Mouse (Mus musculus) embryonic facial prominence, embryonic 11.5 days (tissue): ENCODE results near the gene Papln. TPM values are rescaled to one million over a fixed set of nuclear protein-coding genes. Genes with fewer than 3 reads are reported as not detected.

Experiments used
- ATAC-seq: fragments of 200-750 bp; cut with Nextera tagmentation; replicated peaks from 2 replicates; pipeline ENCODE4 v1.8.0; 2017; ENCODE audit warnings: low read depth; ENCODE audit not compliant: insufficient number of reproducible peaks, low FRiP score, low TSS enrichment
- DNase-seq: peaks from one replicate; pipeline ENCODE4 v3.0.0-alpha.2; 2015; ENCODE audit warnings: low spot score
- H3K27ac ChIP-seq: fragments of 300-500 bp; sonication (generic); replicated peaks from 2 replicates; pipeline ENCODE4 v1.5.1; 2014; ENCODE audit warnings: mild to moderate bottlenecking, low read depth, low read length, control low read depth
- H3K27me3 ChIP-seq: fragments of 300-500 bp; sonication (generic); 2 replicates; pipeline ENCODE4 v1.6.1; 2014; ENCODE audit warnings: mild to moderate bottlenecking, low read length, moderate library complexity, mixed read lengths; ENCODE audit not compliant: control insufficient read depth, insufficient read depth
- H3K36me3 ChIP-seq: fragments of 300-500 bp; sonication (generic); replicated peaks from 2 replicates; pipeline ENCODE4 v1.6.1; 2014; ENCODE audit warnings: low read depth, mild to moderate bottlenecking, low read length, moderate library complexity, mixed read lengths; ENCODE audit not compliant: control insufficient read depth, insufficient read depth
- H3K4me1 ChIP-seq: fragments of 300-500 bp; sonication (generic); 2 replicates; pipeline ENCODE4 v1.6.1; 2014; ENCODE audit warnings: low read length, mixed read lengths; ENCODE audit not compliant: control insufficient read depth, insufficient read depth
- H3K4me2 ChIP-seq: fragments of 300-500 bp; sonication (generic); 2 replicates; pipeline ENCODE4 v1.6.1; 2014; ENCODE audit warnings: low read depth, mild to moderate bottlenecking, control low read depth, low read length, moderate library complexity
- H3K4me3 ChIP-seq: fragments of 300-500 bp; sonication (generic); 2 replicates; pipeline ENCODE4 v1.5.1; 2014; ENCODE audit warnings: low read depth, low read length, control low read depth
- H3K9ac ChIP-seq: fragments of 300-500 bp; sonication (generic); replicated peaks from 2 replicates; pipeline ENCODE4 v1.6.1; 2014; ENCODE audit warnings: mild to moderate bottlenecking, control low read depth, low read length
- H3K9me3 ChIP-seq: fragments of 300-500 bp; sonication (generic); replicated peaks from 2 replicates; pipeline ENCODE4 v1.6.1; 2016; ENCODE audit warnings: mild to moderate bottlenecking, low read length, inconsistent platforms, mixed read lengths; ENCODE audit not compliant: control insufficient read depth
- WGBS: fragments of 180-500 bp; shearing (Covaris S2); extraction: QIAGEN DNeasy Blood & Tissue Kit; methylation state at CpG from one replicate; pipeline ENCODE4 v1.1.7; 2014; 5-methylcytosine and 5-hydroxymethylcytosine counted together
- polyA plus RNA-seq: library from polyadenylated mRNA; unstranded; fragments of >200 nt; fragmentation: Nextera tagmentation; extraction: Ambion mirVana; gene quantifications from 2 replicates; pipeline ENCODE4 v1.2.1, GENCODE M21; 2014

Papln gene
- polyA plus RNA-seq: 0.06 TPM in 1 of 2 replicates, not detected in the other

DNA sequence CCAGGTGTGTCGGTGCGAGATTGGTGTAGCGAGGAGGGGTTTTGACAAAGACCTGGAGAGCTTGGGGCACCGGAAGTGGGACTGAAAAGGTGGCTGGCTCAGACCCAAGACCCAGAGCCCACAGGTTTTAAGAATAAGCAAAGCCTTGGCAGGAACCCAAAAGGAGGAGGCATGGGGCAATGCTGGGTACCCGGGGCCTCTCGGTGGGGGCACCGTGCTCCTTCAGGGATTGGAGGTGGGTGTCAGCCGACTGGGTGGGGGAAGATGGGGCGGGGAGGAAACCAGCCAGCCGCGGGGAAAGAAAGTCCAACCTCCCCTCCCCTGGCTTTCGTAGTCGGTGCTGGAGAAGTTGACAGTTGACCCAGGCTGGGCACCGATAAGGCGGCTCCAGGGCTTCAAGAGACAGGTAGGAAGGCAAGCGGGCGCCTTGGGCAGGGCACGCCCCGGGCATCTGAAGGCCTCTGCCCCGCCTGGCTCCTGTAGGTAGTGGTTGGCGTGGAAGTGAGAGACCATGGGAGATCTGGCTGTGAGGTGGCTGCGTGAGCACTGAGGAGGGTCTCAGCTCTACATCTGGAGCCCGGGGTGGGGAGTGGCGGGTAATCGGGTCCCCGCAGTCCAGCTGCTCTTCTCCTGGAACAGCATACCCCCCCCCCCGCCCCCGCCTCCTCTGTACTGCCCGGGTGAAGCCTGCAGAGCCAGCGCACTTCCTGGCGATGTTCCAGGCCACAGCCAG lies at the start of gene Papln:
Gene Papln (plus strand): TSS at position 324 of the 733 bp plus-strand sequence.
- Histone ChIP-seq H3K9me3 (no peaks in the 10 kb centered on the region), H3K36me3 (no peaks in the 10 kb centered on the region), H3K4me1 (peaks cover 6% of the 10 kb centered on the region), H3K27me3 (no peaks in the 10 kb centered on the region; the same call in 1 of the 2 replicates), H3K4me2 (peak within 1 kb of the TSS; percentile 49), H3K9ac (peak within 1 kb of the TSS; percentile 26; the same call in 1 of the 2 replicates), H3K4me3 (peak within 1 kb of the TSS; percentile 11), H3K27ac (no peak within 1 kb of the TSS)
- DNase-seq (no peak), ATAC-seq (no peak)
- 14% methylated on average over 29 of the region's 31 CpGs for WGBS

GRCm38 (mm10) chr12:83713749-83714148 lies 49.7 kb upstream of the Papln start:
- H3K4me1 ChIP-seq: no peaks in the 10 kb centered on the region
- no peak overlapping the region for H3K9ac ChIP-seq
- H3K4me2 ChIP-seq: no peak overlapping the region
- no peaks in the 10 kb centered on the region for H3K9me3 ChIP-seq
- no peaks in the 10 kb centered on the region; the same call in none of the 2 replicates for H3K36me3 ChIP-seq
- ATAC-seq (no peak), DNase-seq (peak; percentile 81)
- no peak overlapping the region for H3K27ac ChIP-seq
- H3K27me3 ChIP-seq: no peaks in the 10 kb centered on the region
- WGBS: 58% methylated on average over 2 of the region's 2 CpGs
- no peak overlapping the region for H3K4me3 ChIP-seq

GRCm38 (mm10) chr12:83716416-83717184 lies 46.8 kb upstream of the Papln start:
- no peak for ATAC-seq
- WGBS: 88% methylated on average over 15 of the region's 15 CpGs
- no peak overlapping the region for H3K4me3 ChIP-seq

GRCm38 (mm10) chr12:83719431-83719830 lies 44.0 kb upstream of the Papln start:
- Histone ChIP-seq H3K4me1 (no peaks in the 10 kb centered on the region), H3K4me3 (no peak overlapping the region), H3K4me2 (no peak overlapping the region), H3K9me3 (no peaks in the 10 kb centered on the region), H3K27me3 (no peaks in the 10 kb centered on the region), H3K9ac (no peak overlapping the region), H3K36me3 (no peaks in the 10 kb centered on the region; the same call in none of the 2 replicates), H3K27ac (no peak overlapping the region)
- DNase-seq (no peak), ATAC-seq (no peak)
- 90% methylated on average over 1 of the region's 1 CpGs for WGBS

More at GRCm38 (mm10) chr12:83716416-83717184, 46.8 kb upstream of the Papln start:
- no peak overlapping the region for H3K27ac ChIP-seq
- no peak overlapping the region for H3K9ac ChIP-seq
- H3K4me2 ChIP-seq: no peak overlapping the region
- H3K36me3 ChIP-seq: no peaks in the 10 kb centered on the region; the same call in none of the 2 replicates
- no peaks in the 10 kb centered on the region for H3K27me3 ChIP-seq
- H3K4me1 ChIP-seq: no peaks in the 10 kb centered on the region
- DNase-seq: no peak
- H3K9me3 ChIP-seq: no peaks in the 10 kb centered on the region

- ATAC-seq: no peak
- H3K9me3 ChIP-seq: no peaks in the 10 kb centered on the region
- no peak overlapping the region for H3K4me2 ChIP-seq
- no peak overlapping the region for H3K27ac ChIP-seq
- H3K4me3 ChIP-seq: no peak overlapping the region
- H3K9ac ChIP-seq: no peak overlapping the region
- no peaks in the 10 kb centered on the region for H3K4me1 ChIP-seq
- H3K27me3 ChIP-seq: no peaks in the 10 kb centered on the region
- WGBS: 59% methylated on average over 6 of the region's 6 CpGs
- peak; percentile 24 for DNase-seq
- H3K36me3 ChIP-seq: no peaks in the 10 kb centered on the region; the same call in 1 of the 2 replicates
These were observed 42.2 kb upstream of the Papln start for GRCm38 (mm10) chr12:83721281-83721680.

DNA sequence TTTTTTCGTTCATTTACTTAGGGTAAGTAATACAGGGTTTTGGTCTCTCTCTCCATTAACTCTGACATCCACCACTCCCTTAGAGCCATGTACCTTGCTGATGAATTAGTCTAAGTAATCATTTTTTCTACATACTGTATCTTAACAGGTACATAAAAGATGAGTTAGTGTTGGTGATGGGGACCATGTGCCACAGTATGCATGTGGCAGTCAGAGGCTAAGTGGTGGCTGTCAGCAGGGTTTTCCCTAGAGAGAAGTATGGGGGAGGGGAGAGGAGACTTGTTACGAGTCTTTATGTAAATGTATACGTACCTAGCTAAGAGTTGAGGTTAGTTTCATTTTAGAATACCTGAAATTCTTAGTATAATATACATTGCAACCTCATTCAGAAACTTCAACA lies 40.4 kb upstream of the Papln start:
- Histone ChIP-seq H3K27ac (no peak overlapping the region), H3K36me3 (peaks cover 3% of the 10 kb centered on the region; the same call in 1 of the 2 replicates), H3K27me3 (no peaks in the 10 kb centered on the region), H3K4me2 (no peak overlapping the region), H3K9me3 (no peaks in the 10 kb centered on the region), H3K9ac (no peak overlapping the region), H3K4me1 (no peaks in the 10 kb centered on the region), H3K4me3 (no peak overlapping the region)
- WGBS: 82% methylated on average over 3 of the region's 3 CpGs
- no peak for ATAC-seq
- DNase-seq: no peak

DNA sequence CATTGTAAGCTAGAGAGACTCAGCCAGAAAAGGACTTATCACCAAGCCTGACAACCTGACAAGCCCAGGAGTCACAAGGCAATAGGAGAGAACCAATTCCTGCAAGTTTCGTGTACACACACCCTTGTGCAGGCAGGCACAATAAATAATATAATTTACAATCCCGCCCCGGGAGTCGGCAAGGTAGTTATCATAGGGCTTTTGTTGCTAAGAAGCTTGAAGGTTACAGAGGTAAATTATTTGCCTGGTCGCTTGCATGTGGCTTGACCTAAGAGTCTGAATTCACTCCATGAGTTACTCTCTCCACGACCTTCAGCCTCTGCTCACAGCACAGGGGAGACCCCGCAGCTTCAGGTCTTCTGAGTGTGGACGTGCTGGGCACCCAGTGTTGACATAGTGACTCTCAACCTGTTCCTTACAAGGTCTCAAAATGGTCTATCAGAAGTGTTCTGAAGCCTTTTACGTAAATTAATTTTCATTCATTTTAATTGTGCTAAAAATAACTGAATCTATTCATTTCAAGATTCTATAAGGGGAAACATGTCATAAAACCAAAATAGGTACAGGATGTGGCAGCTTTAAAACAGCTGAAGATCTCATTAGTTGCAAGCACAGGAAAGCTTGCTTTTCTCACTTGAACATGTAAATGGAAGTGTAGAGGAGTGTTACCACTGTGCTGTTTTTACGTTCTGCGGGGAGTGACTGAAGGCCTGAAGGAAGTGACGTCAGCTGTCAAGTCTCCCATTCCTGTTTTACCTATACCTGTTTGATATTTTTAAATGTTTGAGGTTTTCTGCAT lies 36.7 kb upstream of the Papln start:
- Histone ChIP-seq H3K27me3 (no peaks in the 10 kb centered on the region), H3K4me1 (no peaks in the 10 kb centered on the region), H3K9ac (no peak overlapping the region), H3K4me3 (no peak overlapping the region), H3K36me3 (peaks cover 3% of the 10 kb centered on the region), H3K9me3 (no peaks in the 10 kb centered on the region), H3K27ac (no peak overlapping the region), H3K4me2 (no peak overlapping the region)
- ATAC-seq (no peak), DNase-seq (no peak)
- 93% methylated on average over 12 of the region's 12 CpGs for WGBS
